Mouse (Mus musculus) ovary, adult 18-20 months (tissue): Measurements from ENCODE around the gene Spsb3.

Experiments used
- DNase-seq: peaks from one replicate; pipeline ENCODE4 v3.0.0; 2022; ENCODE audit warnings: low spot score, mixed read lengths

The Spsb3 gene

DNA sequence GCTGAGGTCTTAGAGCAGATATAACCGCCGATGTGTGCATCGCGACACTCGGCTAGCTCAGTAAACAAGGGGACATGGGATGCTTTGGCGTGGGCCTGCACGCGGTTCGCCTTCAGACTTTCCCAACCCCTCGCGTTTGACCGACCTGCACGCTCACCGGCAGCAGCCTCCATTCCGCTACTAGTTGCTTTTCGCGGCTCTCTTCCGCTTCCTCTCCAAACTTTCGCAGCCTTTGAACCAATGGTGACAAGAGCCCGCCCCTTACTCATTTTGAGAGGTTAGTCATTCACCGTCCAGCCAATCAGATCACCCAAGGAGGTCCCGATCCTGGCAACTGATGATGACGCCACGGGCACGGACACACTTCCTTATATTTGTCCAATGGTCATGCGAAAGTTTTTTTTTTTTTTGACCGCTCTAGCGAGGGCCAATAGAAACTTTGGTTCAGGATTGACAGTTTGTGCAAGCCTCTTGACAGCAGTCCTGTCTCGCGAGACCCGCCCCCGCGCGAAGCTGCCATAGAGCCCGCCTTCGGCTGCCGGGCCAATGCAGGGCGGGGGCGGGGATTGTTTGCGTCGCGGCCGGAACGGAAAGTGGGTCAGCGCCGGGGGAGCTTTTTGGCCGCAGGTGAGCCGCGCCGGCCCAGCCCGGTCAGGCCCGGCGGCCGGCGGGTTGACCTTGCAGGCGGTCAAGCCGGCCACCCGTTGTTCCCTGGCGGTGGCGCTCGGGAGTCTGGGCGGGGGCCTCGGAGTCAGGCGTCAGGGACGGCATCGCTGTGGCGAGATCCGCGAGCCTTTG is at the start of gene Spsb3, which contains the start of gene Nubp2:
Gene Spsb3 (plus strand): TSS at position 510 of the 798 bp plus-strand sequence.
Gene Nubp2 (minus strand): TSS at position 216 of the 798 bp plus-strand sequence.
- DNase-seq, result peak; percentile 99

DNA sequence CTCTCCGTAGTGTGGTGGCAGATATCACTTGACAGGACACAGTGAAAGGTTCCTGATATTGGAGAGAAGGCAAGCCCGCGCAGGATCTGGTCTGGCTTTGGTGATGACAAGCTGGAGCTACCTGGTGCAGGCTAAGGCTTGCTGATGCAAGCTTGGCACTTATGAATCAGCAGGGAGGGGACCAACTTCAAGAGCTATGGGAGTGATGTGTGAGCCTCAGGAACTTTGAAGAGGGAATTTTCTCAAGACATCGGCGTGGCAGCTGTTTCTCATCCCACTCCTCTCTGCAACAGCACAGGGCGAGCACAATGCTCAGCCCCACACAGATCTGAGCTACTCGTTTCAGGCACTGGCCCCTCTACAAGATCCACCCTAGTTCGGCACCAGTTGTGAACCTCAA is 46.6 kb upstream of the Spsb3 start, which contains the start of gene Hagh:
Gene Hagh (plus strand): TSS at position 302 of the 400 bp plus-strand sequence.
- DNase-seq, result no peak

DNA sequence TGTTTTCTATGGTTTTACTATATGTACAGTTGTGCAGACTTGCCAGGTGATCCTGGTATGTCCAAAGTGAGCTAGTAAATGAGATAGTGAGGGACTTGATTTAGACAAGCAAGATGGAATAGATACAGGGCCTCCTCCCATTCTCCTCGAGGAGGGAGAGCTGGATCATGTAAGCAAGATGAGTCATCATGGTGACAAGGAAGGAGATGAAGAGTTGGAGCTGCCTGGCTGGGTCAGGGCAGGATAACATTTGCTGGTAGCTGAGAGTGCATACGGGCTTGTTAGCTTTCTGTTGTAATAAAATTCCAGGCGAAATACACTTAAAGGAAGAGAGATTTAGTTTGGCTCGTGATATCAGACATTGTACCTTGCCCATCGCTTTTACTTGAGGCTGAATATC is 46.1 kb upstream of the Spsb3 start:
- DNase-seq, result no peak

DNA sequence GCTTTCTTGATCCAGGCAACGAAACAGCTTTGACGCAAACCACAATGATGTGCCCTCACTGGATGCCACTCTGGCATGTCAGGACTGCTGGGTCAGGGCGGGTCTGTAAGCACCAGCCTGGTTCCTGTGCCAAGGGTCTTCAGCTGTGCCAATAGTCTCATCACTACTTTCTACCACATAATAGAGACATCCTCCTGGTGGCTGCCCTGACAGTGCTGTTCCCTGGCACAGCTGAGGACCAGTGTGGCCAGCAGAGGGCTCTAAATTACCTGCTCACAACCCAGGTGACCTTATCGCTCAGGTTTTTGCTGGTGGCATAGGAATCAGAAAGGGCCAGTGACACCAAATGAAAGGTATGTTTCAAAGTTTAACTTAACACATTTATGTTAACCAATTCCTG is 45.3 kb upstream of the Spsb3 start:
- no peak for DNase-seq

DNA sequence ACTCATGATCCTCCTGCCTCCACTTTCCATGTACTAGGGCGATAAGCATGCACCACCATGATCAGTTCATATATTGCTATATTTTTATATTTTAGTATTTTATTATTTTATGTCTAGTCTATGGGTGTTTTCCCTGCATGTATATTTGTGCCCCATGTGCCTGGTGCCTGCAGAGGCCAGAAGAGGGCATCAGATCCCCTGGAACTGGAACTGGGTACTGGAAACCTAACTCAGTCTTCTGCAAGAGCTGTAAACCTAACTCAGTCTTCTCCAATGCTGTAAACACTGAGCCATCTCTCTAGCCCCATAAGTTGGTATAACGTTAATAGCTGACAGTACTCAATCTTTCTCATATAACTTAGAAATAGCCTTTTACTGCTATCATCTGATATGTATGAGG is 43.8 kb upstream of the Spsb3 start:
- DNase-seq, result no peak

DNA sequence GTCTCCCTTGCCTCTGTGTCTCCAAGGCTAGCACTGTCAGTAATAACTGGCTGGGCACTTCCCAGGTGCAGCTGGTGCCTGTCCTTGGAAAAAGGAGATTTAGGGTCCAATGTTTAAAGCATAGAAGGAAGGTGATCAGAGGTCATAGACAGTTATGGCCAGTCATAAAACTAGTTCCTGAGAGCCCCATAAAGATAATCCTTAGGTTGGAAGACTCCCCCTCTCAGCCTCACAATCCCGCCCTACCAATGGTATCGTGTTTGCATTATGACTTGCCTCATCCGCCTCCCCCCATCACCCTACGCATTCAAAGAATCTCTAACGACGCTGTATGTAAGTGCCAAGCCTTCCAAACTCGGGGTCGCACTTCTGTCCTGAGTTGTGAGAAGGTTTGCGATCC is 41.9 kb upstream of the Spsb3 start:
- no peak for DNase-seq

DNA sequence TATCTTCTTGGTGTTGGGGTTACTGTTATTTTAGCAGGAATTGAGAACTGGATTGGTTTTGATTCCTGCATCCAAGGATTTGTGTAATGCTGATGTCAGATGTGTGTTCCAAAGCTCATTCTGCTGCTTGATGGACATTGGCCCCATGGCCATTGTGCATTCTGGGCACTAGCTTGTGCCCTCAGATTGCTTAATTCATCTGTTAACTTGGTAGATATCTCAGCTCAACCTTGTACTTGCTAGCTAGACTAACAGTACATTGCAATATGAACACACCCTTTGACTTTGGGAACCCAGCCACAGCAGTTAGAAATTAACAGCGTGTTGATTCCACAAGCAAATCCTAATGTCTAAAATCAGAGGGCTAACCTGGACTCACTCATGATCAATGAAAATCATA is 39.1 kb upstream of the Spsb3 start:
- no peak for DNase-seq

DNA sequence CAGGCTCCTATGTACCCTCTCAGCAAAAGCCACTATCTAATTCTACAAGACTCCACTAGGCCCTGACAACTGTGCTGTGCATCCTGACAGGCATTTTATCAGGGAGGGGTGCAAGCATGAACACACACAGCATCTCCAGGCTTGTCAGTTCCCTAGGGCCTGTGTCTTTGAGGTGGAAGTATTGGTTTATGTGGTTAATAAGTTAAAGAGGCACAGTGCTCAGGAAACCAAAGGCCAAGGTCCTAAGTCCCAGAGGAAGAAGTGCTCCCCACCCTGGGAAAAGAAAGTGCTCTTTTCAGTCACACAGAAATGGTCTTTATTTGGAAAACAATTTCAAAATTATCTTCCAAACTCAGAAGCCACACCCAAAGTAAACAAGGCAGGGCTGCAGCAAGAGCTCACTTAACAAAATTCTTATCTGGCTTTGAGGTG is 37.8 kb upstream of the Spsb3 start:
- DNase-seq, result no peak

DNA sequence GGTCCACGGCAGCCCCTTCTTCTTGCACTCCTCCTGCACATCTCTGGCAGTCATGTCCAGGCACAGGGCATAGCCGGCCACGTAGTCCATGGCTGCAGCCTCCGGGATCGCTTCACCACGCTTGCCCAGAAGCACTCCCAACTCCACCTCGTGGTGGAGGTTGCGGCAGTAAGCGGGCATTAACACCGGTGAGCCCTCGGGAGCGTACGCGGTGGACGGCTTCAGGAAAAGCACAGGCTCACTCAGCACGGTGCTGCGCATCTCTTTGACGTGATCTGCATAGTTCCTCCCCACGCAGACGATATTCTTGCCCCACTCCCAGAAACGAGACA is 36.7 kb upstream of the Spsb3 start:
- DNase-seq, result no peak

DNA sequence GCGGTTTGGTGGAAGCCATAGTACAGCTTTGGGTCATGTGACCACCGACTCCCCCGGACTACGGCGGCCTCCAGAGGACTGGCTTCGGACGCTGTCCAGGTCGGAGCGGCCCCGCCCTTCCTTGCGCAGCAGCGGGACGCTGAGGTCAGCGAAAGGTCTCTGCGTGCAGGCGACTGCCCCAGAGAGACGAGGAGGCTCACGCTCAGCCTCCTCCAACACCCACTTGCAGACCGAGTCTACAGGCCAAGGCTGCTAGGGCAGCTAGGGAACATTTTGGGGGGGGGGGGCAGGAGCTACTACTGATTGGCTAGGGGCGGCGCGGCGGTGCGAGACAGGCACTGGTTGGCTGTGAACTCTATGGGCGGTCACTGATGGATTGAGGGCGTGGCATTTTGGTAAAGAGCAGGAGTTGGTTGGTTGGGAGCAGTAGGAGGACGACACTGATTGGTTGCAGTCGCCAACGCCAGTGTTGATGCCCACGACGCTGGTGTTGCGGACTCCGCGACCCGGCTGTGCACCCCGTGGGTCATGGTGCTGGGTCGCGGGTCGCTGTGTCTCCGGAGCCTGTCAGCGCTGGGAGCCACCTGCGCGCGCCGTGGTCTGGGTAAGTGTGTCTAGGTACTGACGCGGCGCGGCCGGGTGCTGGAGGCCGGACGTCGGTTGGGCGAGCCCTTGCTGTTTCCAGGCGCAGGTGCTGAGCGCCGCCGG is 36.2 kb upstream of the Spsb3 start, which contains the start of gene Fahd1:
Gene Fahd1 (minus strand): TSS at position 300 of the 708 bp plus-strand sequence.
- DNase-seq, result peak; percentile 95

DNA sequence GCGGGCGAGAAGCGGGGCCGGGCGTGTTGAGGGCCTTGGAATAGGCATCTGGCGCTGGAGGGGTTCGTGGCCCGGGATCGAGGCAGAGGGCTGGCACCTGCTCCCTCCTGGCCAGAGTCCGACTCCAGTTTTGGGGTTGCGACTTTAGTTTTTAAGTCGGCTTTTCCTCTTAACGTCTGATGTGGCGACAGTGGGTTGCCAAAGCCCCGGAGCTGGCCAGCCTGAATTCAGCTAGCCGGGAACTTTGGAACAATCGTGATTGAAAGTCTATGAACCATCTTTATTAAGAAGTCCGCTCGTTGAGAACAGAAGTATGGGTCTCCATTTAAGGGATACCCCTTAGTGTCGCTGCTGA is 35.7 kb upstream of the Spsb3 start:
- DNase-seq, result no peak

DNA sequence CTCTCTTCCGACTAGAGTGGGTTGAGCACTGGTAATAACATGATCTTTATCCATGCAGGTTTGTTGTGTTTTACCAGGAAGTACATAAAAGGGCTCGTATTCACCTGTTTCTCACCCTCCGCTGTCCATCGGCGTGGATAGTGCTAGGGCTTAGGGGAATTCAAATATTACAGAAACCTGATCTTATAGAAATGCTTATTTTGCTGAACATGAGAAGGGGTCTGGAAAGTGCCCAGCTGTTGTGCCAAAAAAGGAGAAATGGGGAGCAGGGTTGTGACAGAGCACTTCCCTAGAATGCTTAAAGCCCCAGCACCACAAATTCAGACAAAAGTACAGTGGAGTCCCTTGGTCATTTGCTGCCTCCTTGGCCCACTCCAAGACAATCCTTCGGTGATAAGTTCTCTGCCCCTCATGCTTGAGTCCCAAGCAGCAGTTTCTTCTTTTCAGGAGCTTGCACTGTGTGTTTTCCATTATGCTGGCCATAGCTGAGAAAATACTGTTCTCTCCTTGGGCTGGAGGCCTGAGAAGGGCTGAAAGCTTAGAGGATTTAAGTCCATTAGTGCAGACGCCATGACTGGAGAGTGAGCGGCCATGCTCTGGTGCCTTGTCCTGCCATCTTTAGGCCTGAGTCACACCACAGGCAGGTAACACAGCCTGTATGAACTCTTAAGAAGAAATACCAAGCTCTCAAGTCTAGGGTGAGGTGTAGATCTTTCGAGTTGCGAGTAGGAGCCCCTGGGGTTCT is 34.9 kb upstream of the Spsb3 start:
- DNase-seq, result no peak

DNA sequence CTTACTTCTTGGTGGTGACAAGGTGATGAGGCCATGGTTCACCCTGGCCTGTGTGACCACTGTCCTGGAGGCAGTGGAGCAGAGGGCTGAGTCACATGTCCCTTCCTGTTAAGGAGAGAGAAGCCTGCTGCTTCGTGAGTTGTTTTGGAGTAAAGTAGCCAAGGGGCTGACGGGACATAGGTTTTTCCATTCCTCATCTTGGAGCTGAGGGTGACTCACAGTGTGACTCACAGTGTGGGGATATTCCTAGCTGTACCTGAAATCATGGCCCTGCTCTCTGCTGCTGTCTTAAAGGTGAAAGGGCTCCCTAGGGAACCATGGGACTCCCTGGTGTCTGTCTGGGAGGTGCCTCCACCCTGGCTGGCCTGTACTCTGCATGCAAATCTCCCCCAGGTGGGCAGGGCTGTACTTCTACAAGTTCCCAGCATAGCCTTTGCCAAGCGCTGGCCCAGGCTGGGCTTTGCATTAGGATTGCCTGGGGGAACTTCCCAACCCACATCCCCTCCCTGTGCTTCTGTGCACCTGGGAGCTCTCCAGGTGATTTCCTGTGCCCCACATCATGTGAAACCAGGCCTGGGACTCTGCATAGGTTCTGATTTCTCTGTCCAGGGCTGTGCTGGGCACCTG is 30.5 kb upstream of the Spsb3 start:
- no peak for DNase-seq

DNA sequence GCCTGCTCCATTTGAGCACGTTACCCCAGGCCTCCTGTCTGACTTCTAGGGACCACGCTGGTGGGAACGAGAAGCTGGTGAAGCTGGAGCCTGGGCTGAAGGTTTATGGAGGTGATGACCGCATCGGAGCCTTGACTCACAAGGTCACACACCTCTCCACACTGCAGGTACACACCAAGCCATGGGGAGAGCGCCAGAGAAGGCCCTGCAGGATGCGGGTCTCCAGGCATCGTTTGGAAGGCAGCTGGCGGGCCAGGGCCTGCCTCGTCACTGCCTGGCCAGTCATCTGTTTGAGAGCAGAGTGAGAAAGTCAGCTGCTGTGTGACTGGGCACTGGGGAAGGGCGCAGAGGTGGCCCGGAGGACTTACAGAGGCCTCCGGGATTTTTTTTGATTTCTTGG is 29.9 kb upstream of the Spsb3 start:
- DNase-seq, result no peak

DNA sequence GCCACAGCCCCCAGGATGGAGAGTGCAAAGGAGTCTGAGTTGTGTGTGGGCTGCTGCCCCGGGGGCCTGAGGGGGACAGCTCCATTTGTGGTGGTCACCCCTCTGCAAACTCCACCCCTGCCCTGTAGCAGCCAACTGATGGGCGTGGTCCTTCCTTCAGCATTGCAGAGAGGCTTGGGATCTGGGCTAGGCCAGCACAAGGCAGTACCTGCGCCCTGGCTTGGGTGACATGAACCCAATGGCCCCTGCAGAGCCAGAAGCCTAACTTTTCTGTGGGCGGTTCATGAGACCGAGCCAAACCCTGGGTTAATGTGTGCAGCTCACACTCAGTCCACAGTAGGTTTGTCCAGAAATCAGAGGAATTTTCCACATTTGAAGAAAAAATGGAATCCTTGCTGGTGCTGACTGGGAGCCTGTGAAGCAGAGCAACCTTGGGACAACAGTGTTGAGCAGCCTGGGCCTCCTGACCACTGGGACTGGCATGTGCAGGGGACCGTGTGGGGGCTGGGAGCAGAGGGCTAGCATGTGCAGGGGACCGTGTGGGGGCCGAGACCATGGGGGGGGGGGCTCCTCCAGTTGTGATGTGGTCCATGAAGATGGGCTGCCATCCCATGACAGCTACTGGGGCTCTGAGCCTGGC is 28.5 kb upstream of the Spsb3 start:
- DNase-seq, result no peak

DNA sequence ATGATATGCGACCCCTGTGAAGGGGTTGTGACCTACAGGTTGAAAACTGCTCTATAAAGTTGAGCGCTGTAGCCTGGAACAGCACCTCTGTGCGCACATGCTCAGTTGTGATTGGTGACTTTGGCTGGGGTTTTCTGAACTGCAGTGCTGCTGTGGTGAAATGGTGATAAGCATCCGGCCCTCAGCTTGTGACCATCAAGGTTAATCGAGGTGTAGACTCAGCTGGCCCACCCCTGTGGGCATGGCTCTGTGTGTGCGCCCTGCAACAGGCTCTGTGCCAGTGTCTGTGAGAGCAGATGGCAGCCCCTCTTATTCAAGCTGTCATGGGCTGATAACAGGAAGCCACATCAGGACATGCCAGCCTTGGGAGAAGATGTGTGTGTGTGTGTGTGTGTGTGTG is 27.5 kb upstream of the Spsb3 start:
- DNase-seq, result no peak

DNA sequence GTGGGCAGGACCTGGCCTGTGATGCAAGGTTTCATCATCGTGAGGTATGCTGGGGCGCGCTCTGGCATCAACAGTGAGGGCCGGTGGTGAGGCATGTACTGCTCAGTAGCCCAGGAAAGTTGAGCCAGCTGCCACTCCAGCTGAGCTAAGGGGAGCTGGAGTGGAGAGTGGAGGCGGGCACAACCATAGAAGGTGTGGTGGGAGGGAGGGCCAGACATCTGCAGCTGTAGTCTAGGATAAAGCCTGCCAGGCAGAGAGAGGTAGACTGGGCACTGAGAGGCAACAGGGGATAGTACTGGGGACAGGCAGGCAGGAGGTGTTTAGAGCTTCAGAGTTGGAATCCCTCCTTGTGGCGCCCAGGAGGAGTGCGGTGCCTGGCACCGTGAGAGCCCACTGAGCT is 26.4 kb upstream of the Spsb3 start:
- DNase-seq, result no peak

DNA sequence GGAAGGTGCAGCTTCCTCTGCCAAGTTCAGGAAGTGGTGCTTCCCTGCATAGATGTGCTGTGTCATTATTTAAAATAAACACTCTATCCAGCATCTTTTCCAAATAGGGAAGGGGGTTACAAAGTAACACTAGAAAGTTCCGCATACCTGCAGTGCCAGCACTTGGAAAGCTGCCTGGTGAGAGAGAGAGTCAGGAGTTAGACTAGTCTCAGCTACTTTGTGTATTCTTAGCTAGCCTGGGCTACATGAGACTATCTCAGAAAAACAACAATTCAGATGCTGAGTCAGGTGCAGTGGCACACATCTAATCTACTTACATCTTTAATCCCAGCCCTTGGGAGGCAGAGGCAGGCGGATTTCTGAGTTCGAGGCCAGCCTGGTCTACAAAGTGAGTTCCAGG is 24.7 kb upstream of the Spsb3 start:
- no peak for DNase-seq

DNA sequence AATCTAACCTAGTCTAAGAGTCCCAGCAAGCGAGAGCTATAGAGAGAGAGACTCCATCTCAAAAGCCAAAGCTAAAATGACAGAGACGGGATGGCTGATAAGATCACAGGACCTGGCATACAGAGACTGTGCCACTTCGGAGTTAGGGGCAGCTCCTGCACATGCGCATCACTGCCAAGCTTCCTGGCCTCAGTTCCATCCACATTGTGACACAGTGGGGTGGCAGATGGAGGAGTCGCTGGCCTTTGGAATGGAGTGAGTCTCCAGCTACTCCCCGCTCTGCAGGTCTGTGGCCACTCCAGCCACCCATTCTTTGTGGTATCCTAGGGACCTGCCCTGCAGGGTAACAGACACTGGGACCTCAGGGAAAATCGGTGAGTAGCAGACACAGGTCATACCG is 20.7 kb upstream of the Spsb3 start, which contains the start of gene Igfals:
Gene Igfals (plus strand): TSS at position 222 of the 400 bp plus-strand sequence.
- no peak for DNase-seq

DNA sequence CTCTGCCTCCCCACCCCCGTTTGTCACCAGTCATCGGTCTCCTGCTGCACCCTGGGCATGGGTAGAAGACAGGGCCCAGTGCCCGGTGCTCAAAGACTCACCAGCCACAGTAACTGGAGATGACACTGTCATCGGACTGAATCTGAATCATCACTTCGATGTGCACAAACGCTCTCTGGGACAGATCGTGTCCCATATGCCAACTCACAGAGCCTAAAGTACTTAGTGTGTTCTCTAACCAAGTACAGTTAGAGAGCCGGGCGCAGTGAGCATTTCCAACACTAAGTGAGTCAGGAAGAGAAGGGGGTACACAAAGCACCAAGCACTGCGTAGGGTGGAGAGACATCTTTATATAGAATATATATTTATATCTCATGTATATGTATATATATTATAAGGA is 18.5 kb upstream of the Spsb3 start:
- no peak for DNase-seq

DNA sequence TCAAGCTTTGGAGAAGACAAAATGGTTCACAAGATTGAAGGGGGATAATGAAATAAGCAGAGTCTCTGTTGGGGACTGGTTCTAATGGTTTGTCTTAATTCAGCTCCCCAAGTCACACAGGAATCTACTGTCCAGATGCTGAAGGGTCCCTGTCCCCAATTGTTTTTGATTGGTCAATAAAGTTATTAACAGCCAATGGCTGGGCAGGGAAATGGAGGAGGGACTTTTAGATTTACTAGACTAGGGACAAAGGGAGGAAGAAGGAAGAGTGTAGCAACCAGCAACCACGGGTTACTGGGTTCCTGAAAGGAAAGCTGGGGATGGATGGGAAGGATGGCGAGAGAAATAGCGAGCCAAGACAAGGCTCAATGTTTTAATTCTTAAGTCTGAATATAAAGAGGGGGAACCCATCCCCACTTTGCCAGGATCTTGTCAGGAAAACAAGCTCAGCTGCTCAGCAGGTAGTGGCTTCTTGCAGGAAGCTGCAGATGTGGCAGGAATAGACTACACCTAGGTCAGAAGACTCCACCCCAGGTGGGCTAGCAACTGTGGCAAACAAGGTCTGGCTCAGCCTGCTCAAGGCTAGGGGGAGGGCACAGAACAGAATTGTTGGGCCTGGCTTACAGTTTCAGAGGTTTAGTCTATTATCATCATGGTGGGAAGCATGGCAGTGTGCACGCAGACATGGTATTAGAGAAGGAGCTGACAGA is 12.6 kb upstream of the Spsb3 start:
- DNase-seq, result no peak
